Mouse (Mus musculus): ENCODE measurements at regions not wholly inside any gene's neighbourhood (a gene's known extent, or its start where the extent isn't known, plus 50 kb on each side); places are given as distances from the start of the nearest gene placed in this dataset.

GRCm38 (mm10) chr8:8831306-8831705 is 141.0 kb upstream of the Arglu1 start:
- Histone ChIP-seq H3K27me3 (ENCODE audit: low read depth, poor library complexity, severe bottlenecking) (no peaks in the 10 kb centered on the region), H3K36me3 (no peaks in the 10 kb centered on the region), H3K9me3 (replicated peaks) (no peaks in the 10 kb centered on the region), H3K4me3 (no peak overlapping the region), H3K27ac (replicated peaks) (no peak overlapping the region), H3K4me1 (peaks cover 10% of the 10 kb centered on the region)
- WGBS: 87% methylated on average over 6 of the region's 6 CpGs
- no peak for DNase-seq (ENCODE audit: low spot score)

GRCm38 (mm10) chr8:8829230-8829629 is 138.9 kb upstream of the Arglu1 start:
- no peaks in the 10 kb centered on the region for H3K9me3 ChIP-seq (replicated peaks)
- DNase-seq (ENCODE audit: low spot score): no peak
- no peak overlapping the region for H3K27ac ChIP-seq (replicated peaks)

GRCm38 (mm10) chr8:8827555-8827954 is 137.2 kb upstream of the Arglu1 start:
- no peak overlapping the region for H3K27ac ChIP-seq (replicated peaks)
- H3K36me3 ChIP-seq: no peaks in the 10 kb centered on the region
- no peak for DNase-seq (ENCODE audit: low spot score)
- peaks cover 10% of the 10 kb centered on the region for H3K4me1 ChIP-seq
- 90% methylated on average over 7 of the region's 7 CpGs for WGBS
- no peaks in the 10 kb centered on the region for H3K27me3 ChIP-seq (ENCODE audit: low read depth, poor library complexity, severe bottlenecking)
- no peak overlapping the region for H3K4me3 ChIP-seq
- no peaks in the 10 kb centered on the region for H3K9me3 ChIP-seq (replicated peaks)

More at GRCm38 (mm10) chr8:8829230-8829629, 138.9 kb upstream of the Arglu1 start:
- peaks cover 10% of the 10 kb centered on the region for H3K4me1 ChIP-seq
- H3K4me3 ChIP-seq: no peak overlapping the region
- no peaks in the 10 kb centered on the region for H3K36me3 ChIP-seq
- WGBS: 62% methylated on average over 14 of the region's 14 CpGs
- H3K27me3 ChIP-seq (ENCODE audit: low read depth, poor library complexity, severe bottlenecking): no peaks in the 10 kb centered on the region

- Histone ChIP-seq H3K27ac (replicated peaks) (no peak overlapping the region), H3K4me3 (no peak overlapping the region), H3K4me1 (peaks cover 10% of the 10 kb centered on the region), H3K27me3 (ENCODE audit: low read depth, poor library complexity, severe bottlenecking) (no peaks in the 10 kb centered on the region), H3K9me3 (replicated peaks) (no peaks in the 10 kb centered on the region), H3K36me3 (no peaks in the 10 kb centered on the region)
- no peak for DNase-seq (ENCODE audit: low spot score)
- 84% methylated on average over 9 of the region's 9 CpGs for WGBS
Measured at GRCm38 (mm10) chr8:8826801-8827200, 136.5 kb upstream of the Arglu1 start.

GRCm38 (mm10) chr8:8824886-8825285 is 134.6 kb upstream of the Arglu1 start:
- peaks cover 10% of the 10 kb centered on the region; the same call in 1 of the 2 replicates for H3K4me1 ChIP-seq
- no peak overlapping the region for H3K27ac ChIP-seq (replicated peaks)
- 80% methylated on average over 5 of the region's 5 CpGs for WGBS
- DNase-seq (ENCODE audit: low spot score): no peak
- H3K9me3 ChIP-seq (replicated peaks): no peaks in the 10 kb centered on the region
- H3K4me3 ChIP-seq: no peak overlapping the region
- no peaks in the 10 kb centered on the region for H3K27me3 ChIP-seq (ENCODE audit: low read depth, poor library complexity, severe bottlenecking)
- no peaks in the 10 kb centered on the region for H3K36me3 ChIP-seq

- DNase-seq (ENCODE audit: low spot score): no peak
- H3K4me1 ChIP-seq: no peaks in the 10 kb centered on the region
- 88% methylated on average over 6 of the region's 6 CpGs for WGBS
Measured at GRCm38 (mm10) chr8:8821119-8821518, 130.8 kb upstream of the Arglu1 start.

GRCm38 (mm10) chr8:8820614-8821013 is 130.3 kb upstream of the Arglu1 start:
- Histone ChIP-seq H3K36me3 (no peaks in the 10 kb centered on the region), H3K27ac (replicated peaks) (no peak overlapping the region), H3K4me1 (no peaks in the 10 kb centered on the region), H3K4me3 (no peak overlapping the region), H3K27me3 (ENCODE audit: low read depth, poor library complexity, severe bottlenecking) (no peaks in the 10 kb centered on the region), H3K9me3 (replicated peaks) (no peaks in the 10 kb centered on the region)
- no peak for DNase-seq (ENCODE audit: low spot score)
- WGBS: 89% methylated on average over 6 of the region's 6 CpGs

More at GRCm38 (mm10) chr8:8821119-8821518, 130.8 kb upstream of the Arglu1 start:
- H3K27me3 ChIP-seq (ENCODE audit: low read depth, poor library complexity, severe bottlenecking): no peaks in the 10 kb centered on the region
- H3K36me3 ChIP-seq: no peaks in the 10 kb centered on the region
- H3K9me3 ChIP-seq (replicated peaks): no peaks in the 10 kb centered on the region
- H3K27ac ChIP-seq (replicated peaks): no peak overlapping the region
- no peak overlapping the region for H3K4me3 ChIP-seq

- no peak overlapping the region for H3K4me3 ChIP-seq
- H3K27me3 ChIP-seq (ENCODE audit: low read depth, poor library complexity, severe bottlenecking): no peaks in the 10 kb centered on the region
- no peaks in the 10 kb centered on the region for H3K36me3 ChIP-seq
- 80% methylated on average over 9 of the region's 9 CpGs for WGBS
- DNase-seq (ENCODE audit: low spot score): no peak
- H3K9me3 ChIP-seq (replicated peaks): no peaks in the 10 kb centered on the region
- H3K27ac ChIP-seq (replicated peaks): no peak overlapping the region
- H3K4me1 ChIP-seq: no peaks in the 10 kb centered on the region
Measured at GRCm38 (mm10) chr8:8819233-8819931, 129.1 kb upstream of the Arglu1 start.

- no peaks in the 10 kb centered on the region for H3K4me1 ChIP-seq
- WGBS: 93% methylated on average over 5 of the region's 5 CpGs
- no peak for DNase-seq (ENCODE audit: low spot score)
- H3K9me3 ChIP-seq (replicated peaks): no peaks in the 10 kb centered on the region
- no peaks in the 10 kb centered on the region for H3K36me3 ChIP-seq
- no peaks in the 10 kb centered on the region for H3K27me3 ChIP-seq (ENCODE audit: low read depth, poor library complexity, severe bottlenecking)
- no peak overlapping the region for H3K4me3 ChIP-seq
- H3K27ac ChIP-seq (replicated peaks): no peak overlapping the region
Measured at GRCm38 (mm10) chr8:8812807-8813167, 122.5 kb upstream of the Arglu1 start.

- Histone ChIP-seq H3K9me3 (replicated peaks) (no peaks in the 10 kb centered on the region), H3K27me3 (ENCODE audit: low read depth, poor library complexity, severe bottlenecking) (no peaks in the 10 kb centered on the region), H3K27ac (replicated peaks) (no peak overlapping the region), H3K4me1 (no peaks in the 10 kb centered on the region), H3K4me3 (no peak overlapping the region), H3K36me3 (no peaks in the 10 kb centered on the region)
- 85% methylated on average over 21 of the region's 21 CpGs for WGBS
- no peak for DNase-seq (ENCODE audit: low spot score)
Measured at GRCm38 (mm10) chr8:8812051-8812806, 121.9 kb upstream of the Arglu1 start.

GRCm38 (mm10) chr8:8810928-8811327 is 120.6 kb upstream of the Arglu1 start:
- H3K36me3 ChIP-seq: no peaks in the 10 kb centered on the region
- no peak overlapping the region for H3K27ac ChIP-seq (replicated peaks)
- no peaks in the 10 kb centered on the region for H3K27me3 ChIP-seq (ENCODE audit: low read depth, poor library complexity, severe bottlenecking)
- H3K4me3 ChIP-seq: no peak overlapping the region
- H3K4me1 ChIP-seq: no peaks in the 10 kb centered on the region
- DNase-seq (ENCODE audit: low spot score): no peak
- H3K9me3 ChIP-seq (replicated peaks): no peaks in the 10 kb centered on the region
- WGBS: 81% methylated on average over 4 of the region's 4 CpGs

GRCm38 (mm10) chr8:8809835-8810439 is 119.6 kb upstream of the Arglu1 start:
- no peak for DNase-seq (ENCODE audit: low spot score)
- no peak overlapping the region for H3K4me3 ChIP-seq
- H3K9me3 ChIP-seq (replicated peaks): no peaks in the 10 kb centered on the region
- WGBS: 77% methylated on average over 9 of the region's 9 CpGs
- H3K27me3 ChIP-seq (ENCODE audit: low read depth, poor library complexity, severe bottlenecking): no peaks in the 10 kb centered on the region
- no peaks in the 10 kb centered on the region for H3K36me3 ChIP-seq
- H3K4me1 ChIP-seq: no peaks in the 10 kb centered on the region
- H3K27ac ChIP-seq (replicated peaks): no peak overlapping the region

GRCm38 (mm10) chr8:8809349-8809748 is 119.0 kb upstream of the Arglu1 start:
- DNase-seq (ENCODE audit: low spot score): no peak
- no peaks in the 10 kb centered on the region for H3K9me3 ChIP-seq (replicated peaks)
- H3K27me3 ChIP-seq (ENCODE audit: low read depth, poor library complexity, severe bottlenecking): no peaks in the 10 kb centered on the region
- H3K36me3 ChIP-seq: no peaks in the 10 kb centered on the region
- H3K27ac ChIP-seq (replicated peaks): no peak overlapping the region
- H3K4me1 ChIP-seq: no peaks in the 10 kb centered on the region
- no peak overlapping the region for H3K4me3 ChIP-seq
- WGBS: 92% methylated on average over 8 of the region's 8 CpGs

Data from midbrain, embryonic 10.5 days (tissue).